ENCODE assay signal across 13 mouse cellular contexts in genomic region chr12:106123276-106123675, GRCm38 (mm10).
DNase-seq lines count a peak whose midpoint lies in the region; ATAC-seq and TF ChIP-seq lines count a peak whose summit lies in the region.
"Had no signal": no experiment of that assay in that cellular context is flagged by ENCODE, and none has a peak within 500 bp of the region (broad histone marks: within the 10 kb centered on the region; RNA-seq: fewer than 3 reads in every experiment).

No protein-coding gene starts in this region.

- TF ChIP-seq CTCF in gastrocnemius, adult 2 months (IDR thresholded peaks at IDR 0.05) = no peak

- peaks cover 5% of the 10 kb centered on the region; the same call in 1 of the 2 replicates for H3K4me1 ChIP-seq in hindbrain, embryonic 11.5 days (replicated peaks; ENCODE audit: control insufficient read depth, insufficient read depth, low read length)
- H3K4me1 ChIP-seq: liver, embryonic 13.5 days had no signal

- H3K9ac ChIP-seq in hindbrain, embryonic 11.5 days (ENCODE audit: low read depth, low read length) = no peak overlapping the region
- H3K9ac ChIP-seq: heart, embryonic 12.5 days; liver, embryonic 13.5 days had no signal

- WGBS in hindbrain, embryonic 11.5 days = 31% methylated on average over 14 of the region's 14 CpGs

- no peaks in the 10 kb centered on the region for H3K9me3 ChIP-seq in hindbrain, embryonic 11.5 days (ENCODE audit: control insufficient read depth, low read length)
- H3K9me3 ChIP-seq: heart, embryonic 12.5 days had no signal

- H3K4me2 ChIP-seq in hindbrain, embryonic 11.5 days (replicated peaks; ENCODE audit: low read depth, low read length) = no peak overlapping the region
- H3K4me2 ChIP-seq: heart, embryonic 12.5 days; liver, embryonic 13.5 days had no signal

- intact Hi-C loops in gastrocnemius, adult 2 months (cut with DNase I) = no loop called here

- no peak overlapping the region for H3K4me3 ChIP-seq in hindbrain, embryonic 11.5 days (ENCODE audit: low read depth, low read length)
- no peak overlapping the region for H3K4me3 ChIP-seq in gastrocnemius, adult 2 months
- H3K4me3 ChIP-seq: heart, embryonic 12.5 days; liver, embryonic 13.5 days had no signal

- H3K27ac ChIP-seq in hindbrain, embryonic 11.5 days (ENCODE audit: low read depth, low read length) = 0 out of 2 replicates have a peak overlapping the region, but pooled peaks have one; percentile 30
- H3K27ac ChIP-seq in gastrocnemius, adult 2 months = no peak overlapping the region
- H3K27ac ChIP-seq: liver, embryonic 13.5 days had no signal

- ATAC-seq in cerebellum, adult (ENCODE audit: insufficient number of reproducible peaks, low FRiP score, low TSS enrichment) = no peak
- no peak for ATAC-seq in hindbrain, embryonic 11.5 days (ENCODE audit: low FRiP score)

- DNase-seq in cerebellum, adult 11 months = peak; percentile 30
- DNase-seq in right cerebral cortex, postnatal 10 days (ENCODE audit: low spot score in 2 of 2) = peak; percentile 35 to 51
- no peak for DNase-seq in right cerebral cortex, postnatal 25 days
- DNase-seq in hindbrain, embryonic 11.5 days (ENCODE audit: low spot score) = peak; percentile 39
- no peak for DNase-seq in thymus, postnatal 4 days
- DNase-seq in gastrocnemius, adult 2 months = no peak
- DNase-seq in adipocyte (ENCODE audit: low spot score) = no peak
- DNase-seq: kidney, postnatal 25 days; liver, embryonic 13.5 days; thymus, adult 2 months had no signal

- H3K27me3 ChIP-seq in hindbrain, embryonic 11.5 days (ENCODE audit: control insufficient read depth, insufficient read depth, low read length) = no peaks in the 10 kb centered on the region
- H3K27me3 ChIP-seq: heart, embryonic 12.5 days; liver, embryonic 13.5 days had no signal

- no peaks in the 10 kb centered on the region for H3K36me3 ChIP-seq in hindbrain, embryonic 11.5 days (ENCODE audit: control insufficient read depth, insufficient read depth, low read length)
- H3K36me3 ChIP-seq: G1E; heart, embryonic 12.5 days; liver, embryonic 13.5 days had no signal

Comparison
In these comparisons a context has a peak if more than half of its experiments do, and no peak if none do; other contexts are left out.
1. DNase-seq: peak in cerebellum, adult 11 months (single experiment), right cerebral cortex, postnatal 10 days (2 of 2) and hindbrain, embryonic 11.5 days (single experiment); none in right cerebral cortex, postnatal 25 days (single experiment), thymus, postnatal 4 days (single experiment), gastrocnemius, adult 2 months (single experiment) and adipocyte (single experiment).